Mouse (Mus musculus): ENCODE results near the gene Myh11.

The Myh11 gene

GRCm38 (mm10) chr16:14291223-14291622, at the start of gene Myh11:
TSS of gene Myh11 (minus strand) at chr16:14291372.
- DNase-seq = peak; percentile 56

GRCm38 (mm10) chr16:14328156-14328555, 37.0 kb upstream of the Myh11 start:
- DNase-seq = no peak

GRCm38 (mm10) chr16:14320494-14320893, 29.3 kb upstream of the Myh11 start:
- DNase-seq = no peak

- DNase-seq = no peak
Observed at GRCm38 (mm10) chr16:14319681-14320080, 28.5 kb upstream of the Myh11 start.

- DNase-seq = peak; percentile 96
Observed at GRCm38 (mm10) chr16:14316884-14317876, 26.0 kb upstream of the Myh11 start, which contains the start of gene Fopnl. TSS of gene Fopnl (minus strand) at chr16:14317405.

GRCm38 (mm10) chr16:14312914-14313313, 21.7 kb upstream of the Myh11 start:
- no peak for DNase-seq

GRCm38 (mm10) chr16:14311371-14311770, 20.2 kb upstream of the Myh11 start:
- no peak for DNase-seq

GRCm38 (mm10) chr16:14309833-14310232, 18.7 kb upstream of the Myh11 start:
- no peak for DNase-seq

GRCm38 (mm10) chr16:14308245-14309073, 17.3 kb upstream of the Myh11 start:
- DNase-seq = no peak

GRCm38 (mm10) chr16:14307373-14307772, 16.2 kb upstream of the Myh11 start:
- no peak for DNase-seq

- DNase-seq = no peak
Observed at GRCm38 (mm10) chr16:14306451-14306850, 15.3 kb upstream of the Myh11 start.

- no peak for DNase-seq
Observed at GRCm38 (mm10) chr16:14304791-14305190, 13.6 kb upstream of the Myh11 start.

- no peak for DNase-seq
Observed at GRCm38 (mm10) chr16:14303676-14304075, 12.5 kb upstream of the Myh11 start.

GRCm38 (mm10) chr16:14303148-14303547, 12.0 kb upstream of the Myh11 start:
- no peak for DNase-seq

GRCm38 (mm10) chr16:14298461-14298860, 7.3 kb upstream of the Myh11 start:
- DNase-seq = no peak

GRCm38 (mm10) chr16:14297746-14298145, 6.6 kb upstream of the Myh11 start:
- DNase-seq = no peak

- no peak for DNase-seq
Observed at GRCm38 (mm10) chr16:14297137-14297536, 6.0 kb upstream of the Myh11 start.

- DNase-seq = no peak
Observed at GRCm38 (mm10) chr16:14296544-14297124, 5.5 kb upstream of the Myh11 start.

GRCm38 (mm10) chr16:14295291-14295690, 4.1 kb upstream of the Myh11 start:
- no peak for DNase-seq

- no peak for DNase-seq
Observed at GRCm38 (mm10) chr16:14292205-14293199, 1.3 kb upstream of the Myh11 start.

GRCm38 (mm10) chr16:14272374-14272965, 18.7 kb downstream of the Myh11 start:
- no peak for DNase-seq
